Mouse (Mus musculus): ENCODE results near the gene Gm17078. TPM values are rescaled to one million over a fixed set of nuclear protein-coding genes. Genes with fewer than 3 reads are reported as not detected.
"Not testable (repeated sequence)": the region's sequence is repeated elsewhere in the genome, so short reads cannot be mapped to it uniquely, and the experiment has no call there.

Gm17078 gene
- not detected in 2 replicates for polyA plus RNA-seq (2014; fragmentation: Nextera tagmentation; extraction: Ambion mirVana)

GRCm38 (mm10) chr14:51611210-51611609 lies at the start of gene Gm17078:
TSS of gene Gm17078 (minus strand) at chr14:51611310.
- WGBS, result 69% methylated on average over 1 of the region's 1 CpGs
- H3K9ac ChIP-seq (ENCODE audit: low read length), result no peak within 1 kb of the TSS
- no peak for ATAC-seq (ENCODE audit: insufficient number of reproducible peaks, insufficient read depth, low FRiP score, low read depth)
- no peak within 1 kb of the TSS for H3K4me3 ChIP-seq (ENCODE audit: control insufficient read depth in 1 of 2, insufficient read depth in 1 of 2, low read depth in 1 of 2, low read length in 2 of 2)
- H3K4me1 ChIP-seq (ENCODE audit: control insufficient read depth in 2 of 2, insufficient read depth in 2 of 2, low read length in 2 of 2), result no peaks in the 10 kb centered on the region
- H3K4me2 ChIP-seq (ENCODE audit: low read length), result no peak within 1 kb of the TSS
- no peaks in the 10 kb centered on the region for H3K36me3 ChIP-seq (ENCODE audit: control insufficient read depth, insufficient read depth, low read length)
- H3K9me3 ChIP-seq (ENCODE audit: control insufficient read depth, low read length), result no peaks in the 10 kb centered on the region
- H3K27ac ChIP-seq (replicated peaks in 1 of 2; ENCODE audit: control insufficient read depth in 1 of 2, insufficient read depth in 1 of 2, low read depth in 2 of 2, low read length in 2 of 2), result no peak within 1 kb of the TSS
- H3K27me3 ChIP-seq (ENCODE audit: control insufficient read depth, insufficient read depth, low read length), result no peaks in the 10 kb centered on the region

DNA sequence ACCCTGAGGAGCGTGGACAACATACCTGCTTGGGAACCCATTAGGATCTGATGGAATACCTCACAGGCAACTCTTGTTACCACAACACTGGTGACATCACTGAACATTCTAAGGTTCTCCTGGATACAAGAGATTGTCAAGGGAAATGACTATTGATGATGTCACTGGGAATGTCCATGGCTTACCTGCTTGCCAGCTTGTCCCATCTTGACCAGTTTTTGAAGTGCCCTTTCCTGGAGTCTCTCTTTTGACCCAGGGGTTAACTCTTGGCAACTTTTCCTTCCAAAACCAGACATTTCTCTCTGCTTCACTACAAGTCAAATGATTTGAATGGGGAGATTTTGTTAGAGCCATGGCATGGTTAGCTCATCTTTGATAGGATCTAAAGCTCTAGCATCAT lies 24.5 kb upstream of the Gm17078 start, which contains the start of gene Gm4181:
Gm4181 (minus strand) TSS at position 101 of the 400 bp plus-strand sequence.
- not testable (repeated sequence) for H3K9ac ChIP-seq (ENCODE audit: low read length); H3K27ac ChIP-seq (replicated peaks in 1 of 2; ENCODE audit: control insufficient read depth in 1 of 2, insufficient read depth in 1 of 2, low read depth in 2 of 2, low read length in 2 of 2); ATAC-seq (ENCODE audit: insufficient number of reproducible peaks, insufficient read depth, low FRiP score, low read depth); H3K27me3 ChIP-seq (ENCODE audit: control insufficient read depth, insufficient read depth, low read length); H3K9me3 ChIP-seq (ENCODE audit: control insufficient read depth, low read length); H3K36me3 ChIP-seq (ENCODE audit: control insufficient read depth, insufficient read depth, low read length); H3K4me3 ChIP-seq (ENCODE audit: control insufficient read depth in 1 of 2, insufficient read depth in 1 of 2, low read depth in 1 of 2, low read length in 2 of 2); H3K4me2 ChIP-seq (ENCODE audit: low read length); H3K4me1 ChIP-seq (ENCODE audit: control insufficient read depth in 2 of 2, insufficient read depth in 2 of 2, low read length in 2 of 2)
- WGBS, result 82% methylated on average over 1 of the region's 1 CpGs

GRCm38 (mm10) chr14:51632426-51632825 lies 21.3 kb upstream of the Gm17078 start:
- H3K4me1 ChIP-seq (ENCODE audit: control insufficient read depth in 2 of 2, insufficient read depth in 2 of 2, low read length in 2 of 2); H3K36me3 ChIP-seq (ENCODE audit: control insufficient read depth, insufficient read depth, low read length); H3K27ac ChIP-seq (replicated peaks in 1 of 2; ENCODE audit: control insufficient read depth in 1 of 2, insufficient read depth in 1 of 2, low read depth in 2 of 2, low read length in 2 of 2); H3K9me3 ChIP-seq (ENCODE audit: control insufficient read depth, low read length); H3K4me2 ChIP-seq (ENCODE audit: low read length); H3K4me3 ChIP-seq (ENCODE audit: control insufficient read depth in 1 of 2, insufficient read depth in 1 of 2, low read depth in 1 of 2, low read length in 2 of 2); H3K27me3 ChIP-seq (ENCODE audit: control insufficient read depth, insufficient read depth, low read length); H3K9ac ChIP-seq (ENCODE audit: low read length); ATAC-seq (ENCODE audit: insufficient number of reproducible peaks, insufficient read depth, low FRiP score, low read depth): not testable (repeated sequence)
- whole genome bisulfite sequencing, result 90% methylated on average over 1 of the region's 1 CpGs

DNA sequence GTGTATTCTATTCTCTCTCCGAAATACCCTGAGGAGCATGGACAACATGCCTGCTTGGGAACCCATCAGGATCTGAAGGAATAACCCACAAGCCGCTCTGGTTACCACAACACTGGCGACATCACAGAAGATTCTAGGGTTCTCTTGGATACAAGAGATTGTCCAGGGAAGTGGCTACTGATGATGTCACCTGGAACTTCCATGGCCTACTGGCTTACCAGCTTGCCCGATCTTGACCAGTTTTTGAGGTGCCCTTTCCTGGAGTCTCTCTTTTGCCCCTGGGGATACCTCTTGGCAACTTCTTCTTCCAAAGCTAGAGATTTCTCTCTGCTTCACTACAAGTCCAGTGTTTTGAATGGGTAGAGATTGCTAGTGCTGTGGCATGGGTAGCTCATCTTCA lies 19.1 kb downstream of the Gm17078 start, which contains the start of gene Gm17174:
Gm17174 (minus strand) TSS at position 101 of the 400 bp plus-strand sequence.
- not testable (repeated sequence) for H3K27me3 ChIP-seq (ENCODE audit: control insufficient read depth, insufficient read depth, low read length); H3K4me2 ChIP-seq (ENCODE audit: low read length); H3K27ac ChIP-seq (replicated peaks in 1 of 2; ENCODE audit: control insufficient read depth in 1 of 2, insufficient read depth in 1 of 2, low read depth in 2 of 2, low read length in 2 of 2); H3K36me3 ChIP-seq (ENCODE audit: control insufficient read depth, insufficient read depth, low read length); H3K9ac ChIP-seq (ENCODE audit: low read length); H3K4me1 ChIP-seq (ENCODE audit: control insufficient read depth in 2 of 2, insufficient read depth in 2 of 2, low read length in 2 of 2); H3K9me3 ChIP-seq (ENCODE audit: control insufficient read depth, low read length); ATAC-seq (ENCODE audit: insufficient number of reproducible peaks, insufficient read depth, low FRiP score, low read depth); H3K4me3 ChIP-seq (ENCODE audit: control insufficient read depth in 1 of 2, insufficient read depth in 1 of 2, low read depth in 1 of 2, low read length in 2 of 2)
- WGBS, result 86% methylated on average over 4 of the region's 4 CpGs

DNA sequence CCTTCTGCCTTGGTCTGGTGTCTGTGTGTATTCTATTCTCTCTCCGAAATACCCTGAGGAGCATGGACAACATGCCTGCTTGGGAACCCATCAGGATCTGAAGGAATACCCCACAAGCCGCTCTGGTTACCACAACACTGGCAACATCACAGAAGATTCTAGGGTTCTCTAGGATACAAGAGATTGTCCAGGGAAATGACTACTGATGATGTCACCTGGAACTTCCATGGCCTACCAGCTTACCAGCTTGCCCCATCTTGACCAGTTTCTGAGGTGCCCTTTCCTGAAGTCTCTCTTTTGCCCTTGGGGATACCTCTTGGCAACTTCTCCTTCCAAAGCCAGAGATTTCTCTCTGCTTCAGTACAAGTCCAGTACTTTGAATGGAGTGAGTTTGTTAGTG lies 37.1 kb downstream of the Gm17078 start, which contains the start of gene Gm17175:
Gm17175 (minus strand) TSS at position 101 of the 400 bp plus-strand sequence.
- 87% methylated on average over 2 of the region's 2 CpGs for WGBS
- H3K4me1 ChIP-seq (ENCODE audit: control insufficient read depth in 2 of 2, insufficient read depth in 2 of 2, low read length in 2 of 2); H3K36me3 ChIP-seq (ENCODE audit: control insufficient read depth, insufficient read depth, low read length); H3K9me3 ChIP-seq (ENCODE audit: control insufficient read depth, low read length); ATAC-seq (ENCODE audit: insufficient number of reproducible peaks, insufficient read depth, low FRiP score, low read depth); H3K4me2 ChIP-seq (ENCODE audit: low read length); H3K27me3 ChIP-seq (ENCODE audit: control insufficient read depth, insufficient read depth, low read length); H3K9ac ChIP-seq (ENCODE audit: low read length); H3K27ac ChIP-seq (replicated peaks in 1 of 2; ENCODE audit: control insufficient read depth in 1 of 2, insufficient read depth in 1 of 2, low read depth in 2 of 2, low read length in 2 of 2); H3K4me3 ChIP-seq (ENCODE audit: control insufficient read depth in 1 of 2, insufficient read depth in 1 of 2, low read depth in 1 of 2, low read length in 2 of 2): not testable (repeated sequence)

Other genes starting within 250 kb of the Gm17078 start
- gene Gm7247, start 249.6 kb downstream of the Gm17078 start, polyA plus RNA-seq (2014; fragmentation: Nextera tagmentation; extraction: Ambion mirVana), result not detected in 2 replicates
- not detected in 2 replicates for gene Vmn2r88, start 200.5 kb downstream of the Gm17078 start, polyA plus RNA-seq (2014; fragmentation: Nextera tagmentation; extraction: Ambion mirVana)
- not detected in 2 replicates for gene Vmn2r89, start 159.5 kb downstream of the Gm17078 start, polyA plus RNA-seq (2014; fragmentation: Nextera tagmentation; extraction: Ambion mirVana)
- gene Gm5622, start 58.5 kb downstream of the Gm17078 start, polyA plus RNA-seq (2014; fragmentation: Nextera tagmentation; extraction: Ambion mirVana), result 0.16 TPM in 1 of 2 replicates, not detected in the other
- not detected in 2 replicates for gene Gm17175, start 37.2 kb downstream of the Gm17078 start, polyA plus RNA-seq (2014; fragmentation: Nextera tagmentation; extraction: Ambion mirVana)
- gene Gm17174, start 19.2 kb downstream of the Gm17078 start, polyA plus RNA-seq (2014; fragmentation: Nextera tagmentation; extraction: Ambion mirVana), result not detected in 2 replicates
- not detected in 2 replicates for gene Gm4181, start 24.4 kb upstream of the Gm17078 start, polyA plus RNA-seq (2014; fragmentation: Nextera tagmentation; extraction: Ambion mirVana)
- not detected in 2 replicates for gene Gm17079, start 84.2 kb upstream of the Gm17078 start, polyA plus RNA-seq (2014; fragmentation: Nextera tagmentation; extraction: Ambion mirVana)
- not detected in 2 replicates for gene Gm5800, start 105.9 kb upstream of the Gm17078 start, polyA plus RNA-seq (2014; fragmentation: Nextera tagmentation; extraction: Ambion mirVana)
- gene Ang4, start 162.3 kb upstream of the Gm17078 start, polyA plus RNA-seq (2014; fragmentation: Nextera tagmentation; extraction: Ambion mirVana), result not detected in 2 replicates
- gene AY358078, start 188.7 kb upstream of the Gm17078 start, polyA plus RNA-seq (2014; fragmentation: Nextera tagmentation; extraction: Ambion mirVana), result not detected in 2 replicates
- gene Ear6, start 242.4 kb upstream of the Gm17078 start, polyA plus RNA-seq (2014; fragmentation: Nextera tagmentation; extraction: Ambion mirVana), result not detected in 2 replicates